Mouse (Mus musculus) bone marrow, adult 2 months (tissue): Measurements from ENCODE around the gene Zfp512b.

ENCODE experiments used
- CTCF ChIP-seq: fragments of 200-500 bp; IDR thresholded peaks from 2 replicates; pipeline ENCODE4 v1.5.1; 2011; ENCODE audit warnings: low read length, control low read depth; ENCODE audit not compliant: control insufficient read depth, insufficient read depth
- POLR2A ChIP-seq: fragments of 200-500 bp; IDR thresholded peaks from 2 replicates; pipeline ENCODE4 v1.6.1; 2011; ENCODE audit warnings: low read depth, mild to moderate bottlenecking, control low read depth, low read length, borderline replicate concordance; ENCODE audit not compliant: control insufficient read depth

GRCm38 (mm10) chr2:181536410-181536809 lies 56.2 kb downstream of the Zfp512b start:
- TF ChIP-seq CTCF (no peak), POLR2A (no peak)
